Mouse (Mus musculus): ENCODE data around the gene Clca3b. TPM values are rescaled to one million over a fixed set of nuclear protein-coding genes. Genes with fewer than 3 reads are reported as not detected.
"Not testable (repeated sequence)": the region's sequence is repeated elsewhere in the genome, so short reads cannot be mapped to it uniquely, and the experiment has no call there.

The Clca3b gene
- polyA plus RNA-seq (2012; rRNA removed), result not detected in 2 replicates
- polyA plus RNA-seq (2014; fragmentation: Nextera tagmentation; extraction: Ambion mirVana), result not detected in 2 replicates

DNA sequence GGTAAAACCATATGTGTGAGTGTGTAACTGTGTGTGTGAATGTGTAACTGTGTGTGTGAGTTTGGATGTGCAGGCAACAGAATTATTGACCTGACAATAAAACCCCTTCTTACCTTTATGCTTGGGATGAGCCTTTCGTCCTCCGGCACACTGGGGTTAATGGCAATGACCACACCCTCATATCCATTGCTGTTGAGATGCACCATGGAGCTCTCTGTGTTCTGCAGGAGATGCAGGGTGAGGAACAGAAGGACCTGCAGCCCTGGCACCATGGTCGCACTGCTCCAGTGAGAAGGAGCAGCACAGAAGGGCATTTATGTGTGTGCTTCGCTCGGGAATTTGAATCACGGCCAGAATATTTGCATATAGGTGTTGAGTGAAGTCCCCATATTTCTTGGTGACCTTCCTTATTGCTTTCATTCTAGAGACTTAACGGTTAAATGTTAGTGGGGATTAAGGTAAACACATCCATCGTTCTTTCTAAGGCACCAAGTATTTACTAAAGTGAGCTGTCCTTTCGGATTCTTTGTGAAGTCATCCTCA is at the start of gene Clca3b:
Gene Clca3b (minus strand): TSS at position 344 of the 543 bp plus-strand sequence.
- not testable (repeated sequence) for H3K9me3 ChIP-seq (ENCODE audit: control insufficient read depth, low read length); H3K4me2 ChIP-seq (ENCODE audit: low read depth); ATAC-seq (ENCODE audit: insufficient read depth); H3K36me3 ChIP-seq (replicated peaks; ENCODE audit: control insufficient read depth, insufficient read depth, low read depth); H3K4me1 ChIP-seq (replicated peaks; ENCODE audit: control insufficient read depth in 2 of 2, insufficient read depth in 2 of 2, low read length in 1 of 2); DNase-seq (ENCODE audit: low read depth in 3 of 3, low spot score in 3 of 3); H3K4me3 ChIP-seq (ENCODE audit: insufficient read depth in 1 of 2, low read depth in 2 of 2, low read length in 2 of 2); H3K27me3 ChIP-seq (ENCODE audit: control insufficient read depth, insufficient read depth, low read length); H3K27ac ChIP-seq; H3K9ac ChIP-seq (replicated peaks)
- 67% methylated on average over 9 of the region's 9 CpGs for WGBS (ENCODE audit: insufficient replicate concordance)

DNA sequence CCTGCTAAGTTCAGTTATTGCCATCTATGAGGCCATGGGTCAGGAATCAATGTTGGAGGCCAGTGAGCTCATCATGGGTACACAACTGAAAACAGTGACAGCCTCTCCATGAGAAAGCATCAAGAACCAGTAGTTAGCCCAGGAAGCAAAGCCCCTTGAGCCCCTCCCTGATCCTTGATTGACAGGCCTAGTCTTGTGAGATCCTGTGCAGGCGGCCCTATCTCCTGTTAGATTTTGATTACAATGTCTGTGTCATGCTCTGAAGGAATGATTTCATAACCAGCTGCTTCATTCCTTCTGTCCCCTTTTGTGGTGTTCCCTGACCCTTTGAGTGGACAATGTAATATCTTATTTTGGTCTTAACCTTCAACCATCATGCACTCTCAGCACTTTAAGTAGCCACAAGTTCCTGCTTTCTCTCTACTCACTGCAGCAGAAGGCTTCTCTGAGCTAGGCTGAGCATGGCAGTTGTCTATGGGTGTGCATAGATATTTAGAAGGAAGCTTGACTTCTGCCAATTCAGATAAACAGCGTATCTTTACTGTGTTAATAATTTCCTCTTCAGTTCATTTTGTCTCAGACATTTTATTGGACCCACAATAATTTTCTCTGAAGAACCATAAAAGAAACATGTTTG is 48.0 kb upstream of the Clca3b start:
- Histone ChIP-seq H3K9ac (replicated peaks) (no peak overlapping the region), H3K27me3 (ENCODE audit: control insufficient read depth, insufficient read depth, low read length) (no peaks in the 10 kb centered on the region), H3K4me1 (replicated peaks; ENCODE audit: control insufficient read depth in 2 of 2, insufficient read depth in 2 of 2, low read length in 1 of 2) (no peaks in the 10 kb centered on the region), H3K4me2 (ENCODE audit: low read depth) (no peak overlapping the region), H3K9me3 (ENCODE audit: control insufficient read depth, low read length) (no peaks in the 10 kb centered on the region), H3K36me3 (replicated peaks; ENCODE audit: control insufficient read depth, insufficient read depth, low read depth) (no peaks in the 10 kb centered on the region), H3K4me3 (ENCODE audit: insufficient read depth in 1 of 2, low read depth in 2 of 2, low read length in 2 of 2) (no peak overlapping the region), H3K27ac (no peak overlapping the region)
- no peak for TF ChIP-seq CTCF (IDR thresholded peaks at IDR 0.05; ENCODE audit: low read depth)
- no peak for TF ChIP-seq EP300 (IDR thresholded peaks at IDR 0.05; ENCODE audit: low read depth)
- 29% methylated on average over 2 of the region's 2 CpGs for WGBS (ENCODE audit: insufficient replicate concordance)
- DNase-seq (ENCODE audit: low read depth in 3 of 3, low spot score in 3 of 3) (no peak), ATAC-seq (ENCODE audit: insufficient read depth) (no peak)

DNA sequence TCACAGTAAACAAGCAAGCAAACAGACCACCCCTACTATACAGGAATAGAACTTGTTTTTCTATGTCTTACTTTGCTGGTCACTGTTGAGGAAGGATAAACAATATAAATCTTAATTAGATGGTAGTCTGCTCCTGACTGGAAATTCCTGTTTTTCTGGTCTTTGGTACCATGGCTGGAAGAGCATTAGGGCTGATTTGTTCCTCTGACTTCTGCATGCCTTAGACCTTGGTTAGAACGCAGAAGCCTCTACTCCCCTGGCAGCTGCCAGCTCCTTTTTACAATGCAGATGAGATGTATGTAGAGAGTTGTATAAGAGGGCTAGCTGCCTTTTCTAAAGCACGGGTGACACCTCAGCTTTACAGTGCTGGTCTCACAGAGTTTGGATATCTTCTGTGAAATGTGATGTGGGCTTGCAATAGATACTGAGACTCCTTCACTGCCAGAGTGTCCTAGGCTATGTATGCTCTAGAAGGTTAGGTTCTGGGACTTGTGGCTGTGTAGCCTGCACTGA is 41.1 kb upstream of the Clca3b start:
- Histone ChIP-seq H3K27ac (no peak overlapping the region), H3K4me3 (ENCODE audit: insufficient read depth in 1 of 2, low read depth in 2 of 2, low read length in 2 of 2) (no peak overlapping the region), H3K27me3 (ENCODE audit: control insufficient read depth, insufficient read depth, low read length) (no peaks in the 10 kb centered on the region), H3K4me2 (ENCODE audit: low read depth) (no peak overlapping the region), H3K9ac (replicated peaks) (no peak overlapping the region), H3K36me3 (replicated peaks; ENCODE audit: control insufficient read depth, insufficient read depth, low read depth) (no peaks in the 10 kb centered on the region), H3K4me1 (replicated peaks; ENCODE audit: control insufficient read depth in 2 of 2, insufficient read depth in 2 of 2, low read length in 1 of 2) (no peaks in the 10 kb centered on the region), H3K9me3 (ENCODE audit: control insufficient read depth, low read length) (no peaks in the 10 kb centered on the region)
- DNase-seq (ENCODE audit: low read depth in 3 of 3, low spot score in 3 of 3) (no peak), ATAC-seq (ENCODE audit: insufficient read depth) (no peak)
- TF ChIP-seq EP300 (IDR thresholded peaks at IDR 0.05; ENCODE audit: low read depth), result no peak
- no peak for TF ChIP-seq CTCF (IDR thresholded peaks at IDR 0.05; ENCODE audit: low read depth)
- 51% methylated on average over 2 of the region's 2 CpGs for WGBS (ENCODE audit: insufficient replicate concordance)

DNA sequence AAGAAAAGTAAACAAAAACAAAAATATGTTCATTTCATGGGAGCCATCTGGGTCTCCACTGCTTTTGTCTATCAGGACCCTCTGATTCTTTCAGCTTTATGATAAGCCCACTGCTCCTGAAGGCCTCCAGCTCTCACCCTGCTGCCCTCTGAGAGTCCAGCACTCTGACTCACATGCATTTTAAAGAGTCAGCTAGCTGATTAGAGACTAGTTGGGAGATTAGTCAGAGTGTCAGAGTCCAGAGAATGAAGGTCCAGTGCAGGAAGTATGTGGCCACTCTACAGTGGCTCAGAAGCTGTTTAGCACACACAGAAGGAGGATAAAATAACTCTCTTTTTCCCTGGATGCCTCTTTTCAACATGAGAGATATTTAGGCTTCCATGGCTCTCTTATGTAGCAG is 37.8 kb upstream of the Clca3b start:
- TF ChIP-seq CTCF (IDR thresholded peaks at IDR 0.05; ENCODE audit: low read depth) (no peak), EP300 (IDR thresholded peaks at IDR 0.05; ENCODE audit: low read depth) (no peak)
- Histone ChIP-seq H3K36me3 (replicated peaks; ENCODE audit: control insufficient read depth, insufficient read depth, low read depth) (no peaks in the 10 kb centered on the region), H3K4me3 (ENCODE audit: insufficient read depth in 1 of 2, low read depth in 2 of 2, low read length in 2 of 2) (no peak overlapping the region), H3K27me3 (ENCODE audit: control insufficient read depth, insufficient read depth, low read length) (no peaks in the 10 kb centered on the region), H3K27ac (no peak overlapping the region), H3K4me2 (ENCODE audit: low read depth) (no peak overlapping the region), H3K4me1 (replicated peaks; ENCODE audit: control insufficient read depth in 2 of 2, insufficient read depth in 2 of 2, low read length in 1 of 2) (no peaks in the 10 kb centered on the region), H3K9me3 (ENCODE audit: control insufficient read depth, low read length) (no peaks in the 10 kb centered on the region), H3K9ac (replicated peaks) (no peak overlapping the region)
- no peak for ATAC-seq (ENCODE audit: insufficient read depth)
- no peak for DNase-seq (ENCODE audit: low read depth in 3 of 3, low spot score in 3 of 3)

DNA sequence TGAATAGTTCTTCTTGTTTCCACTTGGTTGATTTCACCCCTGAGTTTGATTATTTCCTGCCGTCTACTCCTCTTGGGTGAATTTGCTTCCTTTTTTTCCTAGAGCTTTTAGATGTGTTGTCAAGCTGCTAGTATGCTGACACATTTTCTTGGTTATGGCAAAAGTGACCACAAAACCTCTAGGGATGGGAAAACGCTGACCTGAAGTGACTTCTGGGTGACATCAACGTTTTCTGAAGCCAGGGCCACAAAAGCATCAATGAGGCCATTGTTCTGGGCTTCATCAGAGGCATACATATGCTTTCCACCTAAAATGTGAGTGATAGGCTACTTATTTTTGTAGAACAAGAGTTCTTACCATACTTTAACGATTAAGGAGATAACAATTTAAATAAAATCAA is 22.9 kb upstream of the Clca3b start:
- H3K27ac ChIP-seq; H3K36me3 ChIP-seq (replicated peaks; ENCODE audit: control insufficient read depth, insufficient read depth, low read depth); DNase-seq (ENCODE audit: low read depth in 3 of 3, low spot score in 3 of 3); H3K4me3 ChIP-seq (ENCODE audit: insufficient read depth in 1 of 2, low read depth in 2 of 2, low read length in 2 of 2); H3K9ac ChIP-seq (replicated peaks); H3K4me1 ChIP-seq (replicated peaks; ENCODE audit: control insufficient read depth in 2 of 2, insufficient read depth in 2 of 2, low read length in 1 of 2); ATAC-seq (ENCODE audit: insufficient read depth); H3K4me2 ChIP-seq (ENCODE audit: low read depth); H3K9me3 ChIP-seq (ENCODE audit: control insufficient read depth, low read length); H3K27me3 ChIP-seq (ENCODE audit: control insufficient read depth, insufficient read depth, low read length): not testable (repeated sequence)
- WGBS (ENCODE audit: insufficient replicate concordance), result 29% methylated on average over 4 of the region's 4 CpGs
